Mouse (Mus musculus): Measurements from ENCODE around the gene Atp2a3. TPM values are rescaled to one million over a fixed set of nuclear protein-coding genes. Genes with fewer than 3 reads are reported as not detected.

Gene Atp2a3
- total and polyA plus RNA-seq, 2 experiments, result 0.46 to 2.8 TPM

DNA sequence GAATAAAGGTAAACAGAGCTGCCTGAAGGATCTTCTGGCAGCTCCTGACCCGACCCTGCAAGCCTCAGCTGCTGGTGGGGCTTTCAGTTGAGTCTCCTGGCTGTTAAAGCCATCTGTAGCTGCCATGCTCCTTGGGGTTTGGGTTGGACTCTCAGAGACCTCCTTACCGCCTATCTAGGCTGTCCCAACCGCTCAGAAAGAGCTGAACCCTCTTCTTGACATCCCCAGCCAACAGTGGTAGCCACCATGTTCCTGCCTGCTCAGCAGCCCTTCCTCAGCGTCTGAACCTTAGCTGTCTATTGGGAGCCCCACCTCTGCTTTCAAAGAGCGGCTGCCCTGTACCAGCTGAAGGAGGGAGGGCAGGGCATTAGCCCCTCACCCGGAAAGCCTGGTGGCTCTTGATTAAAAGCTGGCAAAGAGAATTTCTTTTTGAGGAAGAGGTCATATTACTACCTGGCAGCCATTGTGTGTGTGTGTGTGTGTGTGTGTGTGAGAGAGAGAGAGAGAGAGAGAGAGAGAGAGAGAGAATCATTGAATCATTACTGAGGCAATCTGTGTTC is 14.3 kb upstream of the Atp2a3 start:
- WGBS, result 61% methylated on average over 6 of the region's 6 CpGs
- H3K27ac ChIP-seq (replicated peaks; ENCODE audit: insufficient read depth, low read depth, low read length), result no peak overlapping the region
- H3K79me2 ChIP-seq (ENCODE audit: control insufficient read depth, insufficient read depth, low read length), result no peaks in the 10 kb centered on the region
- no peaks in the 10 kb centered on the region for H3K36me3 ChIP-seq (ENCODE audit: control insufficient read depth, insufficient read depth, low read length)
- no peak overlapping the region for H3K9ac ChIP-seq (ENCODE audit: low read depth, low read length)
- H3K4me1 ChIP-seq (ENCODE audit: control insufficient read depth, insufficient read depth, low read length), result peaks cover 6% of the 10 kb centered on the region; the same call in 1 of the 2 replicates
- H3K4me3 ChIP-seq (ENCODE audit: insufficient read depth, low read depth, low read length), result no peak overlapping the region
- no peaks in the 10 kb centered on the region for H3K27me3 ChIP-seq (ENCODE audit: control insufficient read depth, insufficient read depth, low read length)
- TF ChIP-seq CTCF (IDR thresholded peaks at IDR 0.05; ENCODE audit: low read depth, low read length) (no peak), POLR2A (IDR thresholded peaks at IDR 0.05; ENCODE audit: extremely low read depth, insufficient read depth, low read length) (no peak)
- no peak for DNase-seq (ENCODE audit: extremely low read depth, low read depth, low spot score)

DNA sequence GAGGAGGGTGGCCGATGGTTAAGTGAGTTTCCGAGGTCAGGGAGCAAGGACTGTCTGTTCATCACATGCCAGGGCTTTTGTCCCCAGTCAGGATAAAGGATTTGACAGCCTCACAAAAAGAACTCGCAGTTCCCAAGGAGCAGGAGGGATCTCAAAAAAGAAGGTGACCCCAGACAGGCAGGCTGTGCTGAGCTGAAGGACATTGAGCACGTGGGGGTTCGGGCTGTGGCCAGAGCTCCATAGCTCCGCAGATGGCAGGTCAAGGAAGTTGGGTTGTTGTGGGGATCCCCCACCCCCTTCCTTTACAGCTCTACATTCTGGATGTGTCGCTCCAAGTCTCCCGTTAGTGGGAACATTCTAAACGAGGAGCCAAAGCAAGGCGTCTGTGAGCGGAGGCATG is 13.1 kb upstream of the Atp2a3 start:
- 87% methylated on average over 11 of the region's 11 CpGs for WGBS
- no peaks in the 10 kb centered on the region for H3K79me2 ChIP-seq (ENCODE audit: control insufficient read depth, insufficient read depth, low read length)

DNA sequence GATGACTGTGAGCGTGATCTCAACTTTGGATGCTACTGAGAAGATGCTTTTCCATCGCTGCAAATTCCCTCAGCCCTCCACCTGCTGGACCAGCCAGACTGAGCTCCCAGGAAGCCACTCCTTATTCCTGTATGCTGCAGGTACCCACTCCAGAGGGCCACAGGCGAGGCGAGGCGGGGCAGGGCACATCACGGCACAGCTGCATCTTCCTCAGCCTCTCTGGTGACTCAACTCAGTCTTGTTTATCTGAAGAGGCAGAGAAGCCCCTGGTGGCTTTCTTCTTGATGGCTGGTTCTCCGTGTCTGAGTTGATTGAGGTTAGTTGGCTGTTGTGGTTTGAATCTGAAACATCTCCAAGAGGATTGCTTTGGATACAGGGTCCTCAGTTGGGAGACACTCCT is 12.7 kb upstream of the Atp2a3 start:
- H3K4me3 ChIP-seq (ENCODE audit: insufficient read depth, low read depth, low read length), result no peak overlapping the region
- 85% methylated on average over 7 of the region's 7 CpGs for WGBS
- H3K9ac ChIP-seq (ENCODE audit: low read depth, low read length), result no peak overlapping the region
- peaks cover 6% of the 10 kb centered on the region; the same call in 1 of the 2 replicates for H3K4me1 ChIP-seq (ENCODE audit: control insufficient read depth, insufficient read depth, low read length)
- no peak for TF ChIP-seq CTCF (IDR thresholded peaks at IDR 0.05; ENCODE audit: low read depth, low read length)
- TF ChIP-seq POLR2A (IDR thresholded peaks at IDR 0.05; ENCODE audit: extremely low read depth, insufficient read depth, low read length), result no peak
- no peaks in the 10 kb centered on the region for H3K36me3 ChIP-seq (ENCODE audit: control insufficient read depth, insufficient read depth, low read length)
- no peaks in the 10 kb centered on the region for H3K27me3 ChIP-seq (ENCODE audit: control insufficient read depth, insufficient read depth, low read length)
- no peak for DNase-seq (ENCODE audit: extremely low read depth, low read depth, low spot score)
- H3K79me2 ChIP-seq (ENCODE audit: control insufficient read depth, insufficient read depth, low read length), result no peaks in the 10 kb centered on the region
- H3K27ac ChIP-seq (replicated peaks; ENCODE audit: insufficient read depth, low read depth, low read length), result no peak overlapping the region

More for the DNA sequence above, 13.1 kb upstream of the Atp2a3 start:
- peaks cover 6% of the 10 kb centered on the region; the same call in 1 of the 2 replicates for H3K4me1 ChIP-seq (ENCODE audit: control insufficient read depth, insufficient read depth, low read length)
- TF ChIP-seq POLR2A (IDR thresholded peaks at IDR 0.05; ENCODE audit: extremely low read depth, insufficient read depth, low read length) (no peak), CTCF (IDR thresholded peaks at IDR 0.05; ENCODE audit: low read depth, low read length) (no peak)
- no peak overlapping the region for H3K27ac ChIP-seq (replicated peaks; ENCODE audit: insufficient read depth, low read depth, low read length)
- DNase-seq (ENCODE audit: extremely low read depth, low read depth, low spot score), result no peak
- H3K27me3 ChIP-seq (ENCODE audit: control insufficient read depth, insufficient read depth, low read length), result no peaks in the 10 kb centered on the region
- no peak overlapping the region for H3K4me3 ChIP-seq (ENCODE audit: insufficient read depth, low read depth, low read length)
- no peaks in the 10 kb centered on the region for H3K36me3 ChIP-seq (ENCODE audit: control insufficient read depth, insufficient read depth, low read length)
- no peak overlapping the region for H3K9ac ChIP-seq (ENCODE audit: low read depth, low read length)

DNA sequence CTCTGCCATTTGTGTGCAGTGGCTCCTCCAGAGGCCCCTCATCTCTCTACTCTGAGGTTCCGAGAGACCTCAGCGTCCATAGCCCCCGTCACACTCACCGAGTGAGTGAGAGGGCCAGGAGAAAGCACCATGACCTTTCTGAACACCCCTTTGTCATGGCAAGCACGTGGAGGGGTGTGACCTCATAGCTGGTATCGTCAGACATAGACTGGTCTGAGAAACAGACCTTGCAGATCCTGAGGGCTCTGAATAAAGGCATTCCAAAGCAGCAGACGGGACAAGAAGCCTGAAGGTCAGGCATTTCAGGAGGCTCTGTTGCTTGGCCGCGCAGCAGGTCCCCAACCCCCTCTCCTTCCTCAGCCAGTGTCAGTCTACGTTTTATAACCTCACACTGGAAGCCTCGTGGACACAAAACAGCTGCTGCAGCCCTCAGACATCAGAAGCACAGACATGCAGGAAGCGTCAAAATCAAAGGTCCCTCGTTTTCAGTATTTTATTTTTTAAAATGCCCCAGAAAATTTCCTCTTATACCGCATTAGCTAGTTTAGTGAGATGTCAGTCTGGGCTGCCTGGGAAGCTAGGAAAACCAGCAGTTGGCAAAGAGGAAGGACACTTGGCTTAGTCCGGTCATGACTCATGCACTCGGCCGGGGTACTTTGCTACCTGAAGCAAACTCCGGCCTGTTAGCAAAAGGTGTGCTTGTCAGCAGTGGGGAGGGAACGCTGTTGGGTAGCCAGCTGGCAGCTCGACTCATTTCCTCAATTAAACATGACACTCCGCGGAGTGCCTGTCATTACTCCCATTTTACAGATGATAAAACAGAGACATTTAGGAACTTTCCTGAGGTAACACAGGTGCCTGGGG is 9.6 kb upstream of the Atp2a3 start:
- no peaks in the 10 kb centered on the region for H3K36me3 ChIP-seq (ENCODE audit: control insufficient read depth, insufficient read depth, low read length)
- H3K79me2 ChIP-seq (ENCODE audit: control insufficient read depth, insufficient read depth, low read length), result no peaks in the 10 kb centered on the region
- no peak overlapping the region for H3K27ac ChIP-seq (replicated peaks; ENCODE audit: insufficient read depth, low read depth, low read length)
- no peak overlapping the region for H3K4me3 ChIP-seq (ENCODE audit: insufficient read depth, low read depth, low read length)
- TF ChIP-seq POLR2A (IDR thresholded peaks at IDR 0.05; ENCODE audit: extremely low read depth, insufficient read depth, low read length) (no peak), CTCF (IDR thresholded peaks at IDR 0.05; ENCODE audit: low read depth, low read length) (no peak)
- no peak overlapping the region for H3K9ac ChIP-seq (ENCODE audit: low read depth, low read length)
- H3K4me1 ChIP-seq (ENCODE audit: control insufficient read depth, insufficient read depth, low read length), result peaks cover 3% of the 10 kb centered on the region
- no peaks in the 10 kb centered on the region for H3K27me3 ChIP-seq (ENCODE audit: control insufficient read depth, insufficient read depth, low read length)
- WGBS, result 76% methylated on average over 22 of the region's 22 CpGs
- DNase-seq (ENCODE audit: extremely low read depth, low read depth, low spot score), result no peak

DNA sequence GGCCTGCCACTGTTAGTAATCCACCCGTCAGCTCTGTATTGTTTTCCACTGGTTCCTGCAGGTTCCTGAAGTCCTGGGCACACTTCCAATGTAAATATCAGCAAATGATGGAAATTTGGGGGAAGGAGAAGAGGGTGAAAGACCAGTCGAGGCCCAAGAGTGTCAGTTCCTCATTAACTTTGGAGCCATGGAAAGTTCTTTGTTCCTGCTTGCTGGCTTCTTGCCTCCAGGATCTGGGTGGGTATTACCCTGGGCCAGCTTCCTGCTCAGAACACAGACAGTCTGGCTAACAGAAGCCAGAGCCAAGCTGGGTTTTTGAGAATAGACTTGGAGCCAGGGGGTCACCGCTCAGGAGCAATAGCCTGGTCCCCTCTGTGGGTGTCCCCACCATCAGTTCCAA is 8.7 kb upstream of the Atp2a3 start:
- peaks cover 3% of the 10 kb centered on the region for H3K4me1 ChIP-seq (ENCODE audit: control insufficient read depth, insufficient read depth, low read length)
- DNase-seq (ENCODE audit: extremely low read depth, low read depth, low spot score), result no peak
- WGBS, result 38% methylated on average over 3 of the region's 3 CpGs
- no peaks in the 10 kb centered on the region for H3K36me3 ChIP-seq (ENCODE audit: control insufficient read depth, insufficient read depth, low read length)
- no peaks in the 10 kb centered on the region for H3K79me2 ChIP-seq (ENCODE audit: control insufficient read depth, insufficient read depth, low read length)
- no peak overlapping the region for H3K4me3 ChIP-seq (ENCODE audit: insufficient read depth, low read depth, low read length)
- H3K27me3 ChIP-seq (ENCODE audit: control insufficient read depth, insufficient read depth, low read length), result no peaks in the 10 kb centered on the region
- no peak for TF ChIP-seq CTCF (IDR thresholded peaks at IDR 0.05; ENCODE audit: low read depth, low read length)
- no peak for TF ChIP-seq POLR2A (IDR thresholded peaks at IDR 0.05; ENCODE audit: extremely low read depth, insufficient read depth, low read length)
- no peak overlapping the region for H3K9ac ChIP-seq (ENCODE audit: low read depth, low read length)
- no peak overlapping the region for H3K27ac ChIP-seq (replicated peaks; ENCODE audit: insufficient read depth, low read depth, low read length)

DNA sequence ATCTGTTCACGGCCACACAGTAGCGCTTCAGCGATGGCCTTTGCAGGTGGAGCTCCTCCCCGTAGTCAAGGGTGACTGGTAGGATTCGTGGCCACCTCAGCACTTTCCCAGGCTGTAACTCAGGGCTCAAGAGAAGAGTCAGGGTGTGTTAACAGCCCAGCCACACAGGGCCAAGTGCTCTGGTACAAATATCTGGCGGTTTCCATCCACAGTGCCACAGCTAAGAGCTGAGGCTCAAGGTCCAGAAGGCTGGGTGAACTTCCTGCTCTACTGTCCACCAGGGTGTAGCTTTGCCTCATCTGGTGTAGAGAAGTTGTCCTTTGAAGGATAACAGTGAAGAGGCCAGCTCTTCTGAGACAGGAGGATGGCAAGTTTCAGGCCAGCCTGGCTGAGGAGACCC is 8.3 kb upstream of the Atp2a3 start:
- Histone ChIP-seq H3K36me3 (ENCODE audit: control insufficient read depth, insufficient read depth, low read length) (no peaks in the 10 kb centered on the region), H3K79me2 (ENCODE audit: control insufficient read depth, insufficient read depth, low read length) (no peaks in the 10 kb centered on the region), H3K9ac (ENCODE audit: low read depth, low read length) (no peak overlapping the region), H3K4me1 (ENCODE audit: control insufficient read depth, insufficient read depth, low read length) (peaks cover 3% of the 10 kb centered on the region), H3K4me3 (ENCODE audit: insufficient read depth, low read depth, low read length) (no peak overlapping the region), H3K27me3 (ENCODE audit: control insufficient read depth, insufficient read depth, low read length) (no peaks in the 10 kb centered on the region), H3K27ac (replicated peaks; ENCODE audit: insufficient read depth, low read depth, low read length) (no peak overlapping the region)
- 84% methylated on average over 6 of the region's 6 CpGs for WGBS
- TF ChIP-seq CTCF (IDR thresholded peaks at IDR 0.05; ENCODE audit: low read depth, low read length), result no peak
- TF ChIP-seq POLR2A (IDR thresholded peaks at IDR 0.05; ENCODE audit: extremely low read depth, insufficient read depth, low read length), result no peak
- DNase-seq (ENCODE audit: extremely low read depth, low read depth, low spot score), result no peak

All from liver, adult 2 months (tissue).